Mouse (Mus musculus) CH12.LX (cell line): ENCODE results near the gene Ramp2. TPM values are rescaled to one million over a fixed set of nuclear protein-coding genes. Genes with fewer than 3 reads are reported as not detected.

Source experiments
- DNase-seq: peaks from one replicate; pipeline ENCODE4 v3.0.0-alpha.2; 2013; ENCODE audit errors: extremely low read depth
- H3K27ac ChIP-seq: 2 replicates; pipeline ENCODE4 v1.5.1; 2012; ENCODE audit warnings: low read depth, mild to moderate bottlenecking, control low read depth, moderate library complexity; ENCODE audit not compliant: insufficient read depth
- H3K27me3 ChIP-seq: replicated peaks from 2 replicates; pipeline ENCODE3; 2012; ENCODE audit warnings: inconsistent platforms
- H3K36me3 ChIP-seq, 2 experiments: replicated peaks in 1 of 2; 2 replicates each; pipeline versions ENCODE3 to v1.6.1; 2012; ENCODE audit warnings: inconsistent platforms in 1 of 2, low read length in 1 of 2, mild to moderate bottlenecking in 1 of 2, mixed read lengths in 1 of 2, moderate library complexity in 1 of 2; ENCODE audit not compliant: control insufficient read depth in 1 of 2, insufficient read depth in 1 of 2
- H3K4me1 ChIP-seq, 2 experiments: 2 replicates each; pipeline ENCODE4 v1.6.1; 2012; ENCODE audit warnings: inconsistent platforms in 1 of 2, moderate library complexity in 1 of 2; ENCODE audit not compliant: insufficient read depth in 2 of 2, control insufficient read depth in 1 of 2
- H3K4me2 ChIP-seq: 2 replicates; pipeline ENCODE4 v1.6.1; 2012; ENCODE audit warnings: low read depth, mild to moderate bottlenecking, control low read depth; ENCODE audit not compliant: poor library complexity, insufficient read depth, severe bottlenecking
- H3K4me3 ChIP-seq, 3 experiments: fragments of 150-350 bp in 1 of 3; sonication (generic) in 1 of 3; replicated peaks in 1 of 3; 2 replicates each; pipeline versions ENCODE3 to v1.5.1; 2011 to 2012; ENCODE audit warnings: low read depth in 2 of 3, low read length in 2 of 3, mild to moderate bottlenecking in 2 of 3, moderate library complexity in 2 of 3, control low read depth in 1 of 3, improper control_type of control experiment in 1 of 3, inconsistent platforms in 1 of 3, mixed read lengths in 1 of 3; ENCODE audit not compliant: poor library complexity in 1 of 3
- H3K79me2 ChIP-seq: replicated peaks from 2 replicates; pipeline ENCODE4 v1.6.1; 2012; ENCODE audit warnings: mild to moderate bottlenecking, moderate library complexity; ENCODE audit not compliant: control insufficient read depth, poor library complexity, insufficient read depth, severe bottlenecking; ENCODE audit errors: extremely low read depth
- H3K9ac ChIP-seq: 2 replicates; pipeline ENCODE4 v1.6.1; 2012; ENCODE audit warnings: low read depth, mild to moderate bottlenecking, control low read depth, moderate library complexity; ENCODE audit not compliant: insufficient read depth
- H3K9me3 ChIP-seq: replicated peaks from 2 replicates; pipeline ENCODE3; 2012; ENCODE audit warnings: low read length, inconsistent platforms, mixed read lengths
- ETS1 ChIP-seq: conservative IDR thresholded peaks from 2 replicates; pipeline ENCODE4 v1.6.1; 2012; ENCODE audit warnings: low read depth, mild to moderate bottlenecking, inconsistent platforms, low read length, improper control_type of control experiment, moderate library complexity
- GABPA ChIP-seq: IDR thresholded peaks from 2 replicates; pipeline ENCODE4 v1.6.1; 2012; ENCODE audit warnings: low read depth, low read length, improper control_type of control experiment, inconsistent platforms; ENCODE audit not compliant: insufficient replicate concordance
- HCFC1 ChIP-seq: IDR thresholded peaks from 2 replicates; pipeline ENCODE4 v1.6.1; 2012; ENCODE audit warnings: low read depth, mild to moderate bottlenecking, inconsistent platforms, low read length, improper control_type of control experiment
- IRF4 ChIP-seq: IDR thresholded peaks from 2 replicates; pipeline ENCODE4 v1.6.1; 2014; ENCODE audit warnings: low read depth, mild to moderate bottlenecking, inconsistent platforms, low read length, improper control_type of control experiment
- JUN ChIP-seq: IDR thresholded peaks from 2 replicates; pipeline ENCODE4 v1.6.1; 2011; ENCODE audit warnings: low read depth, mild to moderate bottlenecking, low read length, improper control_type of control experiment, moderate library complexity; ENCODE audit not compliant: insufficient read depth
- MAFK ChIP-seq: IDR thresholded peaks from 2 replicates; pipeline ENCODE4 v1.6.1; 2011; ENCODE audit warnings: low read length, improper control_type of control experiment; ENCODE audit not compliant: insufficient replicate concordance
- MAX ChIP-seq: IDR thresholded peaks from 2 replicates; pipeline ENCODE4 v1.6.1; 2011; ENCODE audit warnings: low read length, improper control_type of control experiment
- NELFE ChIP-seq: IDR thresholded peaks from 2 replicates; pipeline ENCODE4 v1.6.1; 2011; ENCODE audit warnings: low read depth, low read length, improper control_type of control experiment
- POLR2A ChIP-seq: IDR thresholded peaks from 2 replicates; pipeline ENCODE4 v1.6.1; 2011; ENCODE audit warnings: low read depth, mild to moderate bottlenecking, improper control_type of control experiment, low read length
- RAD21 ChIP-seq: IDR thresholded peaks from 2 replicates; pipeline ENCODE4 v1.6.1; 2011; ENCODE audit warnings: low read depth, mild to moderate bottlenecking, low read length, improper control_type of control experiment, moderate library complexity
- SIN3A ChIP-seq: IDR thresholded peaks from 2 replicates; pipeline ENCODE4 v1.6.1; 2012; ENCODE audit warnings: low read length, improper control_type of control experiment, inconsistent platforms
- SMC3 ChIP-seq: IDR thresholded peaks from 2 replicates; pipeline ENCODE4 v1.6.1; 2011; ENCODE audit warnings: low read depth, low read length, improper control_type of control experiment
- TCF12 ChIP-seq: IDR thresholded peaks from 2 replicates; pipeline ENCODE4 v1.6.1; 2014; ENCODE audit warnings: low read depth, mild to moderate bottlenecking, inconsistent platforms, low read length, improper control_type of control experiment
- USF2 ChIP-seq: conservative IDR thresholded peaks from 2 replicates; pipeline ENCODE4 v1.6.1; 2011; ENCODE audit warnings: low read depth, low read length, improper control_type of control experiment
- ZKSCAN1 ChIP-seq: IDR thresholded peaks from 2 replicates; pipeline ENCODE4 v1.6.1; 2012; ENCODE audit warnings: low read depth, inconsistent platforms, low read length, improper control_type of control experiment, borderline replicate concordance
- dilution Hi-C: fragments of 300-500 bp; cut with MboI; formaldehyde crosslinking; loops from 2 replicates; pipeline ENCODE4 v1.14.3; 2020; ENCODE audit warnings: low sequenced_read_pairs; ENCODE audit not compliant: extremely low pct_unique_long_range_greater_than_20kb, extremely low pct_ligation_motif_present
- in situ Hi-C: fragments of 300-500 bp; cut with MboI; formaldehyde crosslinking; loops from 3 replicates; pipeline ENCODE4 v1.14.3; 2019; ENCODE audit warnings: low sequenced_read_pairs, low pct_ligation_motif_present, low pct_unique_long_range_greater_than_20kb, mixed read lengths
- polyA plus RNA-seq: library from polyadenylated mRNA; unstranded; fragments of >175 nt; gene quantifications from 2 replicates; pipeline ENCODE4 v1.2.1, GENCODE M21; 2012; ENCODE audit warnings: low read depth; ENCODE audit not compliant: insufficient read length
- total RNA-seq, 2 experiments: library from RNA; depleted of rRNA; stranded (reverse); fragments of 300-350 nt in 1 of 2; fragments of >200 nt in 1 of 2; gene quantifications; 2 replicates each; pipeline ENCODE4 v1.2.3; 2012 to 2014

The Ramp2 gene
- total and polyA plus RNA-seq, 3 experiments: 0.26 to 1.3 (median 0.33) TPM

DNA sequence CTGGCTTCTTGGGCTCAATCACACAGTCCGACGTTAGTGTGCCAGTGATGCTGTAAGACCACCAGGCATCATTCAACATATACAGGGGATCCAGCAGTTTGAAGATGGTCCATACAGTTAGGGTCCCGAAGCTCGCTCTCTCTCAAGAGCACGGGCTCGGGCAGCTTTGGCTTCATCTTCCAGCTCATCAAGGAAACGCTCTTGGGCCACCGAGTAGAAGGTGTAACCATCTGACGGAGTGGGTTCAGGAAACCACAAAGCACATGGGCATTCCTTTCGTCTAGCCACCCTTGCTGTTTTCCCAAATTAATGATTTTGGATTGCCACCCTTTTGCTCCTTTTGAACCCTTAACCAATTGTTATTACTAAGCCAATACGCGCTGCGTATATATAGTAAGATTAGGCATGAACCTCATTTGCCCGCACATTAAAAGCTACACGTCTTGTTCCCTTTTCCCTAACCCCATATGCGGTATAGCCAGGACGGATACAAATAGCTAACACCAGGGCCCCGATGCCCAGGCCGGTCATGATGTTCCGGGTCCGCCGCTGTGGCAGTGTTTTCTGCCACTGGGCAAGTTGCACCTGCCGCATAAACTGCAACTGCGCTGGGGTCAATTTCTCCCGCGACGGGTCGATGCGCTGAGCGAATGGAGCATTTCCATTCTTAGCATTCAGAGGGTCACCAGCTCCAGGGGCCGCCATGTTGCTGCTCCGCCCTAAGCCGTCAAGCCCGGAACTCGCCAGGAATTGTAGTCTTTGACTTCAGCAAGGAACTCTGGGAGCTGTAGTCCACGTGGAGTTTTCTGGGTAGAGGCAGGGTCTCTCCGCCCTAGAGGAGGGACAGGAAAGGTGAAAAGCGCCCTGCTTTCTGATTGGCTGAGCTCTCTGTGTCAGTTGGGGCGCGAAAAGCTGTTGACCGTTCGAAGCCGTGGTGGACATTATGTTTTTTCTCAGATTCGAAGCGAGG, 32.7 kb downstream of the Ramp2 start, which contains the start of the genes Cntd1 and Coa3 (continued):
- no peak for TF ChIP-seq RAD21

GRCm38 (mm10) chr11:101279193-101279569, 33.4 kb downstream of the Ramp2 start:
- Histone ChIP-seq H3K4me2 (peak overlapping the region; percentile 9; the same call in 1 of the 2 replicates), H3K4me1 (peaks cover 16 to 42% of the 10 kb centered on the region in 2 experiments), H3K79me2 (no peaks in the 10 kb centered on the region; the same call in 1 of the 2 replicates), H3K9me3 (no peaks in the 10 kb centered on the region)
- TF ChIP-seq GABPA: no peak
- TF ChIP-seq, all 38 proteins: peak for 0
- H3K27me3 ChIP-seq: no peaks in the 10 kb centered on the region
- no peak overlapping the region for H3K27ac ChIP-seq
- in situ Hi-C loops (no loop called here), dilution Hi-C loops (no loop called here)
- DNase-seq: no peak
- peaks cover 14 to 43% of the 10 kb centered on the region in 2 experiments for H3K36me3 ChIP-seq
- H3K9ac ChIP-seq: no peak overlapping the region
- H3K4me3 ChIP-seq: peak overlapping the region in 1 of 3 experiments; percentile 77

GRCm38 (mm10) chr11:101280837-101281236, 35.0 kb downstream of the Ramp2 start:
- Histone ChIP-seq H3K27ac (no peak overlapping the region), H3K36me3 (peaks cover 14 to 47% of the 10 kb centered on the region in 2 experiments), H3K79me2 (no peaks in the 10 kb centered on the region; the same call in 1 of the 2 replicates), H3K9ac (no peak overlapping the region), H3K4me1 (peaks cover 16 to 42% of the 10 kb centered on the region in 2 experiments), H3K27me3 (no peaks in the 10 kb centered on the region), H3K9me3 (no peaks in the 10 kb centered on the region), H3K4me2 (no peak overlapping the region)
- no peak for DNase-seq
- dilution Hi-C loops (no loop called here), in situ Hi-C loops (no loop called here)
- TF ChIP-seq ZKSCAN1: no peak
- TF ChIP-seq MAFK: no peak
- TF ChIP-seq MAX: no peak
- no peak for TF ChIP-seq USF2
- TF ChIP-seq JUN: no peak
- TF ChIP-seq SMC3: no peak
- no peak for TF ChIP-seq ETS1
- no peak for TF ChIP-seq NELFE
- no peak for TF ChIP-seq POLR2A
- no peak for TF ChIP-seq IRF4
- no peak for TF ChIP-seq TCF12
- no peak for TF ChIP-seq HCFC1
- no peak for TF ChIP-seq SIN3A
- TF ChIP-seq, all 38 proteins: peak for 0
- no peak overlapping the region for H3K4me3 ChIP-seq
